Mouse (Mus musculus): ENCODE results near the gene Prim2. TPM values are rescaled to one million over a fixed set of nuclear protein-coding genes. Genes with fewer than 3 reads are reported as not detected.

Prim2 gene
- polyA plus RNA-seq, 1 experiment from 2014 or later = 61.5 TPM

Other genes starting within 250 kb of the Prim2 start
- 31.1 and 34.8 TPM in 2 replicates for gene Rab23, start 50.1 kb upstream of the Prim2 start, polyA plus RNA-seq (2016; fragmentation: Nextera tagmentation; extraction: Ambion mirVana)
- gene Bag2, start 88.0 kb upstream of the Prim2 start, polyA plus RNA-seq (2016; fragmentation: Nextera tagmentation; extraction: Ambion mirVana) = 51.8 and 52.3 TPM in 2 replicates
- 30.8 and 32.6 TPM in 2 replicates for gene Zfp451, start 144.8 kb upstream of the Prim2 start, polyA plus RNA-seq (2016; fragmentation: Nextera tagmentation; extraction: Ambion mirVana)
- gene Bend6, start 238.0 kb upstream of the Prim2 start, polyA plus RNA-seq (2016; fragmentation: Nextera tagmentation; extraction: Ambion mirVana) = 1.5 and 2.0 TPM in 2 replicates
- 11.3 and 11.9 TPM in 2 replicates for gene Dst, start 238.4 kb upstream of the Prim2 start, polyA plus RNA-seq (2016; fragmentation: Nextera tagmentation; extraction: Ambion mirVana)

Data from forebrain, embryonic 10.5 days (tissue).